Mouse (Mus musculus): ENCODE results near the gene Tll2.

DNA sequence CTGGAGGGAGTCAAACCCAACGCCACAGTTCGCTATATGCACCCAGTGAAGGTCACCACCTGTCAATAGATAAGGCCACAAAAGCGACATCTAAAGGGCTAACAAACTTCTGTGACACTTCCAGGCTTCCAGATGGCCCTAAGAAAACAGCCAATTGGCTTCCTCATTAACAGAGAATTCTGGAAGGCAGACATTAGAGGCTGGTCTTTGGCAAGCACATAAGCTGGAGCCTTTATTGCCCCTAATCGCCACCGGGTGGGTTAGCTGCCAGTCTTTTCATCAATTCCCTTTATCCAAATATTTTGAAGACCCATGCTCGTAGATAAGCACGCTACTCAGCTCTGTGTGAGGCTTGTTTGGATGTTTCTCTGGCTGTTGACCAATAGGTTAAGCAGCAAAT, 1.7 kb upstream of the Tll2 start:
- TF ChIP-seq CTCF (IDR thresholded peaks at IDR 0.05; ENCODE audit: control insufficient read depth, insufficient read depth, insufficient read length): no peak
- TF ChIP-seq MAX (IDR thresholded peaks at IDR 0.05): no peak
- TF ChIP-seq MYOD1 (IDR thresholded peaks at IDR 0.05; ENCODE audit: control insufficient read depth, insufficient read length, low read depth): no peak
- TF ChIP-seq FOSL1 (IDR thresholded peaks at IDR 0.05; ENCODE audit: insufficient read depth, low read length, poor library complexity, severe bottlenecking): no peak

Data from C2C12 (cell line).